ENCODE assay signal across 8 mouse cellular contexts in genomic region chr2:72996808-72997378, GRCm38 (mm10). TPM values are rescaled to one million over a fixed set of nuclear protein-coding genes. Genes with fewer than 3 reads are reported as not detected.
DNase-seq lines count a peak whose midpoint lies in the region; ATAC-seq and TF ChIP-seq lines count a peak whose summit lies in the region.

No protein-coding gene starts in this region.

- H3K79me2 ChIP-seq in macrophage (ENCODE audit: inconsistent target), result no peaks in the 10 kb centered on the region

- 61% methylated on average over 9 of the region's 9 CpGs for WGBS in heart, embryonic 11.5 days (ENCODE audit: insufficient replicate concordance)
- 44% methylated on average over 9 of the region's 9 CpGs for WGBS in embryonic facial prominence, embryonic 14.5 days
- WGBS in macrophage (ENCODE audit: missing documents), result 18% methylated on average over 9 of the region's 9 CpGs

- H3K4me3 ChIP-seq in heart, embryonic 11.5 days (ENCODE audit: low read depth, low read length), result no peak overlapping the region
- H3K4me3 ChIP-seq in ES-E14 (ENCODE audit: insufficient read depth in 1 of 2, low read depth in 1 of 2, low read length in 2 of 2, poor library complexity in 1 of 2, severe bottlenecking in 1 of 2), result no peak overlapping the region
- no peak overlapping the region for H3K4me3 ChIP-seq in embryonic facial prominence, embryonic 14.5 days (ENCODE audit: low read depth, low read length)
- H3K4me3 ChIP-seq in macrophage (ENCODE audit: inconsistent target), result no peak overlapping the region

- no peak overlapping the region for H3K27ac ChIP-seq in heart, embryonic 11.5 days (ENCODE audit: low read depth, low read length)
- H3K27ac ChIP-seq in ES-E14 (ENCODE audit: insufficient read depth, low read depth, low read length, poor library complexity, severe bottlenecking), result peak overlapping the region; percentile 96; the same call in 1 of the 2 replicates
- H3K27ac ChIP-seq in embryonic facial prominence, embryonic 14.5 days (replicated peaks; ENCODE audit: low read depth, low read length), result peak overlapping the region; percentile 84
- H3K27ac ChIP-seq in macrophage, result peak overlapping the region; percentile 82

- in situ Hi-C loops in ES-E14 (cut with MboI; ENCODE audit: low sequenced_read_pairs in 2 of 2, unreplicated experiment in 2 of 2), result no loop called here

- no peaks in the 10 kb centered on the region for H3K27me3 ChIP-seq in heart, embryonic 11.5 days (ENCODE audit: control insufficient read depth, insufficient read depth, low read length)
- H3K27me3 ChIP-seq in embryonic facial prominence, embryonic 14.5 days (replicated peaks; ENCODE audit: control insufficient read depth, insufficient read depth, low read length), result no peaks in the 10 kb centered on the region

- no peak overlapping the region for H3K9ac ChIP-seq in heart, embryonic 11.5 days (ENCODE audit: low read depth, low read length)
- peak overlapping the region; percentile 37; the same call in 1 of the 2 replicates for H3K9ac ChIP-seq in ES-E14 (ENCODE audit: insufficient read depth, low read depth, low read length, poor library complexity, severe bottlenecking)
- H3K9ac ChIP-seq in embryonic facial prominence, embryonic 14.5 days (ENCODE audit: low read depth, low read length), result no peak overlapping the region

- H3K36me3 ChIP-seq in heart, embryonic 11.5 days (ENCODE audit: control insufficient read depth, insufficient read depth, low read length), result no peaks in the 10 kb centered on the region
- H3K36me3 ChIP-seq in ES-E14 (ENCODE audit: control insufficient read depth, insufficient read depth, low read length, poor library complexity, severe bottlenecking) (no peaks in the 10 kb centered on the region), macrophage (ENCODE audit: inconsistent target) (no peaks in the 10 kb centered on the region)
- no peaks in the 10 kb centered on the region for H3K36me3 ChIP-seq in embryonic facial prominence, embryonic 14.5 days (ENCODE audit: control insufficient read depth, insufficient read depth, low read length)

- peak; percentile 77 to 79 for DNase-seq in heart, adult 18-20 months
- DNase-seq in ES-E14 (ENCODE audit: low read depth, low spot score), result no peak
- DNase-seq in embryonic facial prominence, embryonic 14.5 days (ENCODE audit: low spot score), result peak; percentile 89
- DNase-seq in kidney, postnatal 10 days, result peak; percentile 57
- peak; percentile 84 for DNase-seq in thymus, postnatal 4 days
- no peak for DNase-seq in embryo, embryonic 10 days (ENCODE audit: low spot score)

- H3K9me3 ChIP-seq in heart, embryonic 11.5 days (replicated peaks; ENCODE audit: control insufficient read depth, low read length), result no peaks in the 10 kb centered on the region
- H3K9me3 ChIP-seq in ES-E14 (ENCODE audit: control insufficient read depth, insufficient read depth, low read depth, low read length), result no peaks in the 10 kb centered on the region
- H3K9me3 ChIP-seq in embryonic facial prominence, embryonic 14.5 days (ENCODE audit: control insufficient read depth, low read length), result no peaks in the 10 kb centered on the region

- no peak for ATAC-seq in heart, embryonic 11.5 days (replicated peaks; ENCODE audit: insufficient number of reproducible peaks, low FRiP score, low TSS enrichment)
- ATAC-seq in embryonic facial prominence, embryonic 14.5 days (ENCODE audit: low read depth), result peak; percentile 79

- peaks cover 10% of the 10 kb centered on the region; the same call in 1 of the 2 replicates for H3K4me1 ChIP-seq in heart, embryonic 11.5 days (ENCODE audit: control insufficient read depth, insufficient read depth, low read length)
- H3K4me1 ChIP-seq in ES-E14 (ENCODE audit: control insufficient read depth in 2 of 2, insufficient read depth in 2 of 2, low read length in 2 of 2, poor library complexity in 1 of 2), result peaks cover 7 to 8% of the 10 kb centered on the region in 2 experiments
- peaks cover 13% of the 10 kb centered on the region for H3K4me1 ChIP-seq in embryonic facial prominence, embryonic 14.5 days (ENCODE audit: control insufficient read depth, insufficient read depth, low read length)

- H3K4me2 ChIP-seq in heart, embryonic 11.5 days, result no peak overlapping the region
- 0 out of 2 replicates have a peak overlapping the region, but pooled peaks have one; percentile 18 for H3K4me2 ChIP-seq in embryonic facial prominence, embryonic 14.5 days (ENCODE audit: low read depth, low read length)

TF ChIP-seq in ES-E14, 5 proteins besides CTCF, POLR2A, EP300 and RAD21:
- TF ChIP-seq ZC3H11A (IDR thresholded peaks at IDR 0.05; ENCODE audit: borderline replicate concordance, low read depth, low read length) (no peak), HCFC1 (IDR thresholded peaks at IDR 0.05; ENCODE audit: borderline replicate concordance, insufficient read depth, low read length) (no peak), CHD2 (IDR thresholded peaks at IDR 0.05; ENCODE audit: low read depth, low read length) (no peak), ZNF384 (IDR thresholded peaks at IDR 0.05; ENCODE audit: low read depth, low read length) (no peak), MAFK (IDR thresholded peaks at IDR 0.05; ENCODE audit: insufficient read depth, low read depth, low read length) (no peak)
TF ChIP-seq in ES-E14: peak in this region for 0.

RNA-seq across cellular contexts. Expression of gene Gm11084, which starts 10.4 kb away (rescaled TPM):
- total RNA-seq in heart, adult 18-20 months (2021), result not detected
- not detected in 2 replicates for polyA plus RNA-seq in heart, embryonic 11.5 days (2014; fragmentation: Nextera tagmentation; extraction: Ambion mirVana)
- total RNA-seq in ES-E14 (2012; rRNA removed), result not detected in 2 replicates
- polyA plus RNA-seq in embryonic facial prominence, embryonic 14.5 days (2014; fragmentation: Nextera tagmentation; extraction: Ambion mirVana), result not detected in 2 replicates
- not detected for total RNA-seq in macrophage (2018; cell fraction: chromatin; rRNA removed)
- total RNA-seq in macrophage (2018; cell fraction: cytosol; rRNA removed), result not detected
- total RNA-seq in macrophage (2018; cell fraction: nucleus; rRNA removed), result not detected
- polyA plus RNA-seq in macrophage (2018), result not detected in 3 replicates

RNA-seq across cellular contexts. Expression of gene Sp3, which starts 16.6 kb away (rescaled TPM):
- 10 to 100 TPM; 27.9 to 32.9 TPM for total RNA-seq in heart, adult 18-20 months (2021)
- 37.0 and 40.2 TPM in 2 replicates for polyA plus RNA-seq in heart, embryonic 11.5 days (2014; fragmentation: Nextera tagmentation; extraction: Ambion mirVana)
- 52.8 and 60.6 TPM in 2 replicates for total RNA-seq in ES-E14 (2012; rRNA removed)
- polyA plus RNA-seq in embryonic facial prominence, embryonic 14.5 days (2014; fragmentation: Nextera tagmentation; extraction: Ambion mirVana), result 68.8 and 69.2 TPM in 2 replicates
- 100 to 1,000 TPM in 15 of 26 experiments, 10 to 100 TPM in 11; 30.7 to 237 (median 121) TPM for total RNA-seq in macrophage (2018; cell fraction: chromatin; rRNA removed)
- 10 to 100 TPM; 21.0 to 83.6 (median 68.2) TPM for total RNA-seq in macrophage (2018; cell fraction: cytosol; rRNA removed)
- total RNA-seq in macrophage (2018; cell fraction: nucleus; rRNA removed), result 100 to 1,000 TPM in 11 of 26 experiments, 10 to 100 TPM in 15; 32.4 to 243 (median 74.9) TPM
- polyA plus RNA-seq in macrophage (2018), result 49.5 to 59.1 TPM (median 51.3 TPM) in 3 replicates

Comparison
In these comparisons a context has a peak if more than half of its experiments do, and no peak if none do; other contexts are left out.
1. DNase-seq: peak in heart, adult 18-20 months (2 of 2), embryonic facial prominence, embryonic 14.5 days (single experiment), kidney, postnatal 10 days (single experiment) and thymus, postnatal 4 days (single experiment); none in ES-E14 (single experiment) and embryo, embryonic 10 days (single experiment).